Mouse (Mus musculus) hindbrain, embryonic 14.5 days (tissue): ENCODE measurements around the gene Lpp. TPM values are rescaled to one million over a fixed set of nuclear protein-coding genes. Genes with fewer than 3 reads are reported as not detected.

Experiments
- ATAC-seq: fragments of 200-750 bp; cut with Nextera tagmentation; 2 replicates; pipeline ENCODE4 v1.8.0; 2017; ENCODE audit warnings: moderate number of reproducible peaks, mild to moderate bottlenecking, moderate TSS enrichment, moderate library complexity; ENCODE audit not compliant: low FRiP score
- DNase-seq: peaks from one replicate; pipeline ENCODE4 v3.0.0-alpha.2; 2015; ENCODE audit warnings: low spot score
- H3K27ac ChIP-seq: fragments of 300-500 bp; sonication (generic); 2 replicates; pipeline ENCODE4 v1.5.1; 2014; ENCODE audit warnings: mild to moderate bottlenecking, moderate library complexity
- H3K27me3 ChIP-seq: fragments of 300-500 bp; sonication (generic); 2 replicates; pipeline ENCODE4 v1.6.1; 2014; ENCODE audit warnings: mild to moderate bottlenecking, low read length, mixed read lengths; ENCODE audit not compliant: control insufficient read depth, insufficient read depth
- H3K36me3 ChIP-seq: fragments of 300-500 bp; sonication (generic); replicated peaks from 2 replicates; pipeline ENCODE4 v1.6.1; 2014; ENCODE audit not compliant: control insufficient read depth, insufficient read depth
- H3K4me1 ChIP-seq: fragments of 300-500 bp; sonication (generic); replicated peaks from 2 replicates; pipeline ENCODE4 v1.6.1; 2014; ENCODE audit warnings: antibody characterized with exemption, low read length, mixed read lengths; ENCODE audit not compliant: control insufficient read depth, insufficient read depth
- H3K4me2 ChIP-seq: fragments of 300-500 bp; sonication (generic); replicated peaks from 2 replicates; pipeline ENCODE4 v1.6.1; 2014; ENCODE audit warnings: mild to moderate bottlenecking, moderate library complexity
- H3K4me3 ChIP-seq: fragments of 300-500 bp; sonication (generic); replicated peaks from 2 replicates; pipeline ENCODE4 v1.5.1; 2014; ENCODE audit warnings: mild to moderate bottlenecking, low read length
- H3K9ac ChIP-seq: fragments of 300-500 bp; sonication (generic); 2 replicates; pipeline ENCODE4 v1.6.1; 2014
- H3K9me3 ChIP-seq: fragments of 300-500 bp; sonication (generic); 2 replicates; pipeline ENCODE4 v1.6.1; 2016; ENCODE audit warnings: low read length; ENCODE audit not compliant: control insufficient read depth
- WGBS: fragments of 180-500 bp; shearing (Covaris S2); extraction: QIAGEN DNeasy Blood & Tissue Kit; methylation state at CpG from one replicate; pipeline ENCODE4 v1.1.7; 2014; 5-methylcytosine and 5-hydroxymethylcytosine counted together
- polyA plus RNA-seq: library from polyadenylated mRNA; unstranded; fragments of >200 nt; fragmentation: Nextera tagmentation; extraction: Ambion mirVana; gene quantifications from 2 replicates; pipeline ENCODE4 v1.2.1, GENCODE M21; 2014

The Lpp gene
- polyA plus RNA-seq, 1 experiment from 2014 or later = 13.0 TPM

DNA sequence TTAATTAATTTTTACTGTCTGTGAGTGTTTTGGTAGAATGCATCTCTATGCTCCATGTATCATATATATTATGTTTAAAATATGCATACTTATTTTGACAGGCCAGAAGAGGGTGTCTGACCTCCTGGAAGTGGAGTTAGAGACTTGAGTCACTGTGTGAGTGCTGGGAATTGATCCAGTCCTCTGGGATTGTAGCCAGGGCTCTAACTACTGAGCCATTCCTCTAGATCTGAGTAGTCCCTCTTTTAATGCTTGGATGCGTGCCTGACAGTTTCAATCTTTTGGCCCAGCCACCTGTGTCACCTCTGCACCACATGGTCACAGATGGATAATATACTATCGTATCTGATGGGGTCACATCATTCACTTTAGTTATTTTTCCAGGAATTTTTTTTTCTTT lies 138.4 kb downstream of the Lpp start:
- H3K9me3 ChIP-seq = no peaks in the 10 kb centered on the region
- no peaks in the 10 kb centered on the region for H3K36me3 ChIP-seq
- WGBS = 84% methylated on average over 2 of the region's 2 CpGs
- no peak for DNase-seq
- no peak overlapping the region for H3K27ac ChIP-seq
- no peak for ATAC-seq
- H3K27me3 ChIP-seq = no peaks in the 10 kb centered on the region
- no peak overlapping the region for H3K9ac ChIP-seq
- no peak overlapping the region for H3K4me3 ChIP-seq
- H3K4me1 ChIP-seq = no peaks in the 10 kb centered on the region
- no peak overlapping the region for H3K4me2 ChIP-seq

DNA sequence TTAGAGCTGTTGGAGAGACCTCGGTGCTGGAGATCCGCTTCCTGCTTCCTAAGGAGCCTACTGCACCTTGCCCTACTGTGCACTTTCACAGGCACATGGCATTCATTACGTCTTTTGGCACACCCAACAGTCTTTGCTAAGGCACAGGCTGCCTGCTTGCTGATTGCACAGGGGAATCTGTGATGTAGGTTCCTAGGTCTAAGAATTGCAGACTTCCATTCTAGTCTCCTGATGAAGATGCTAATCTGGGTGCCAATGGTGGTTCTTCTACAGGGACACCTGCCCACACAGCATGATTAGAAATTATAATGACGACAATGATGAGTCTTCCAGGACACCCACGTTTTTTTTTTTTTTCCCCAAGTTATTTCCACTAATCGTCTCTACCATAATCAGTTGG lies 141.9 kb downstream of the Lpp start:
- WGBS = 90% methylated on average over 6 of the region's 6 CpGs
- DNase-seq = no peak
- ATAC-seq = no peak
- Histone ChIP-seq H3K4me1 (no peaks in the 10 kb centered on the region), H3K27ac (no peak overlapping the region), H3K4me2 (no peak overlapping the region), H3K9ac (no peak overlapping the region), H3K4me3 (no peak overlapping the region), H3K9me3 (no peaks in the 10 kb centered on the region), H3K36me3 (no peaks in the 10 kb centered on the region), H3K27me3 (no peaks in the 10 kb centered on the region)

GRCm38 (mm10) chr16:24536261-24536660 lies 143.0 kb downstream of the Lpp start:
- H3K4me3 ChIP-seq = no peak overlapping the region
- H3K27me3 ChIP-seq = no peaks in the 10 kb centered on the region
- H3K4me1 ChIP-seq = no peaks in the 10 kb centered on the region
- H3K9ac ChIP-seq = no peak overlapping the region
- no peaks in the 10 kb centered on the region for H3K9me3 ChIP-seq
- H3K4me2 ChIP-seq = no peak overlapping the region
- no peak overlapping the region for H3K27ac ChIP-seq
- 87% methylated on average over 7 of the region's 7 CpGs for WGBS
- no peaks in the 10 kb centered on the region for H3K36me3 ChIP-seq
- DNase-seq (no peak), ATAC-seq (no peak)

- no peak for ATAC-seq
- H3K4me1 ChIP-seq = no peaks in the 10 kb centered on the region
Measured at GRCm38 (mm10) chr16:24539003-24539402, 145.7 kb downstream of the Lpp start.

DNA sequence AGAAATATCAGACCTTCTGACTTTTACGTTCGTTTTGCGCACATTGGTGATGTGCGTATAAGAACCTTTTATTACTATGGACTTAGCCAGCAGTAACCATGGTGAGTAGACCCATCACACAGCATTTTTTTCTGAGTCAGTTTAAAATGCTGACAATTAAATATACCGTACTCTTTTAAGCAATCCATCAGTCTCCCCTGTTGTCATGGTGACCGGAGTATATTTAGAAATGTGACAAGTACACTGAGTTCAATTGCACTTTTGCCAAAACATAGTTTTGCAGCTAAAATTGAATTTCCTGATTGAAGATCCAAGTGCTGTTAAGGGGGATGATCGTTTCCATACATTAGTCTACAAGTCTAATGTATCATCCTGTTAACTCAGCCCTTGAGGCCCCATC lies 149.6 kb downstream of the Lpp start:
- Histone ChIP-seq H3K36me3 (no peaks in the 10 kb centered on the region), H3K9ac (no peak overlapping the region), H3K4me1 (no peaks in the 10 kb centered on the region), H3K4me2 (no peak overlapping the region), H3K9me3 (no peaks in the 10 kb centered on the region), H3K27me3 (no peaks in the 10 kb centered on the region), H3K27ac (no peak overlapping the region), H3K4me3 (no peak overlapping the region)
- DNase-seq = no peak
- whole genome bisulfite sequencing = 84% methylated on average over 7 of the region's 7 CpGs
- ATAC-seq = no peak

More at GRCm38 (mm10) chr16:24539003-24539402, 145.7 kb downstream of the Lpp start:
- WGBS = 87% methylated on average over 4 of the region's 4 CpGs
- Histone ChIP-seq H3K27me3 (no peaks in the 10 kb centered on the region), H3K9me3 (no peaks in the 10 kb centered on the region), H3K27ac (no peak overlapping the region), H3K36me3 (no peaks in the 10 kb centered on the region), H3K9ac (no peak overlapping the region), H3K4me3 (no peak overlapping the region), H3K4me2 (no peak overlapping the region)
- no peak for DNase-seq

DNA sequence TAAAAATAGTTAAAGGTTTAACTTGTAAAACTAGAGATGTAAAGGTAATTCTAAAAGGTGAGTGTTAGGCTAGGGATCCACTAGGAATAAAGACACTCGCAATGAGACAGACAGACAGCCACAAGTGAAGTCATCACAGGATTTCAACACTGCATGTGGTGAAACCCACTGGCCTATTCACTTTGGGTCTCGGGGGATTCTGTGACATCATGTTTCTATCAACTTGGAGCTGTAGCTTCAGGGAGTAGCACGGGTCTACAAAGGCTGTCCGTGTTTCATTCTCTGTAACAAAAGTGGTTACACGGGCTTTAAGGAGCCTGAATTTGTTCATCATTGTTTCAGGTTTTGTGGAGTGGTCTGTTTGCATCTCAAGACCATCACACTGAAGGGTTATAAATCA lies 152.1 kb downstream of the Lpp start:
- Histone ChIP-seq H3K9me3 (no peaks in the 10 kb centered on the region), H3K9ac (no peak overlapping the region), H3K27me3 (no peaks in the 10 kb centered on the region), H3K4me3 (no peak overlapping the region), H3K27ac (no peak overlapping the region), H3K4me1 (no peaks in the 10 kb centered on the region), H3K4me2 (no peak overlapping the region), H3K36me3 (no peaks in the 10 kb centered on the region)
- ATAC-seq = no peak
- 85% methylated on average over 5 of the region's 5 CpGs for WGBS
- no peak for DNase-seq

GRCm38 (mm10) chr16:24558458-24558857 lies 165.2 kb downstream of the Lpp start:
- WGBS = 98% methylated on average over 4 of the region's 4 CpGs
- Histone ChIP-seq H3K27ac (no peak overlapping the region), H3K27me3 (no peaks in the 10 kb centered on the region), H3K4me2 (no peak overlapping the region), H3K4me1 (no peaks in the 10 kb centered on the region), H3K9me3 (no peaks in the 10 kb centered on the region), H3K4me3 (no peak overlapping the region), H3K9ac (no peak overlapping the region), H3K36me3 (no peaks in the 10 kb centered on the region)
- DNase-seq = no peak
- ATAC-seq = no peak

- H3K27ac ChIP-seq = no peak overlapping the region
- WGBS = 94% methylated on average over 4 of the region's 4 CpGs
- DNase-seq (no peak), ATAC-seq (no peak)
- H3K9ac ChIP-seq = no peak overlapping the region
- no peaks in the 10 kb centered on the region for H3K9me3 ChIP-seq
- no peaks in the 10 kb centered on the region for H3K36me3 ChIP-seq
- H3K27me3 ChIP-seq = no peaks in the 10 kb centered on the region
- H3K4me2 ChIP-seq = no peak overlapping the region
- H3K4me1 ChIP-seq = no peaks in the 10 kb centered on the region
- H3K4me3 ChIP-seq = no peak overlapping the region
Measured at GRCm38 (mm10) chr16:24559811-24560210, 166.5 kb downstream of the Lpp start.

- Histone ChIP-seq H3K27ac (no peak overlapping the region), H3K4me3 (no peak overlapping the region), H3K9ac (no peak overlapping the region), H3K4me2 (no peak overlapping the region), H3K9me3 (no peaks in the 10 kb centered on the region), H3K27me3 (no peaks in the 10 kb centered on the region), H3K36me3 (no peaks in the 10 kb centered on the region), H3K4me1 (no peaks in the 10 kb centered on the region)
- DNase-seq = no peak
- no peak for ATAC-seq
- WGBS = 91% methylated on average over 2 of the region's 2 CpGs
Measured at GRCm38 (mm10) chr16:24560998-24561397, 167.7 kb downstream of the Lpp start.

DNA sequence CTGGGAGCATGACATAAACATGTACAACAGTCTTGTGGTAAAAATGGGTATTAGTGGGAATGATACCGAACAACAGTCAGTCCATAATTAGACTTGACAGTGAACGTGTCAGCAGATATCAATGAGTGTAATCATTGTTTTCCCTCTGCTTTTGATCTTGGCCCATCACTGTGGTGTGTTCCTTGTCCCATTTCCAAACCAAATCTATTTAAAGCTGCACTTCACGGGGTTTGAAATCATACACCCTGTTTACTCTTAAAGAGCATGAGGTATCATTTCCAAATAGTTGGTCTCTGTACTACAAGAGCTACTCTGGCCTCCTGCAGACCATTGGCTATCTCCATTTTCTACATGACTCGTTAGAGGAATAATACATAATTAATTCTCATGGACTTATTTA lies 168.3 kb downstream of the Lpp start:
- no peak overlapping the region for H3K4me2 ChIP-seq
- H3K27me3 ChIP-seq = no peaks in the 10 kb centered on the region
- H3K4me1 ChIP-seq = no peaks in the 10 kb centered on the region
- no peaks in the 10 kb centered on the region for H3K9me3 ChIP-seq
- ATAC-seq (no peak), DNase-seq (no peak)
- 91% methylated on average over 4 of the region's 4 CpGs for WGBS
- no peak overlapping the region for H3K9ac ChIP-seq
- H3K36me3 ChIP-seq = no peaks in the 10 kb centered on the region
- H3K27ac ChIP-seq = no peak overlapping the region
- no peak overlapping the region for H3K4me3 ChIP-seq
